8 mouse cellular contexts compared by ENCODE assay signal in genomic region chr6:50566997-50567255, GRCm38 (mm10). TPM values are rescaled to one million over a fixed set of nuclear protein-coding genes. Genes with fewer than 3 reads are reported as not detected.
A peak's percentile ranks its signal among the peaks of the same experiment; 100 is the strongest.
DNase-seq lines count a peak whose midpoint lies in the region; ATAC-seq and TF ChIP-seq lines count a peak whose summit lies in the region.

No protein-coding gene starts in this region.

- no peak for DNase-seq in heart, postnatal 36 days
- DNase-seq in spleen, postnatal 36 days (ENCODE audit: low spot score in 2 of 2): no peak
- no peak for DNase-seq in adipocyte (ENCODE audit: low spot score)
- DNase-seq in right cerebral cortex, postnatal 36 days (ENCODE audit: low spot score in 2 of 2): no peak

- H3K27me3 ChIP-seq in heart, embryonic 12.5 days (replicated peaks): no peaks in the 10 kb centered on the region
- H3K27me3 ChIP-seq in E14TG2a.4 (ENCODE audit: insufficient read depth, low read length): no peaks in the 10 kb centered on the region
- no peaks in the 10 kb centered on the region for H3K27me3 ChIP-seq in forebrain, embryonic 15.5 days
- no peaks in the 10 kb centered on the region for H3K27me3 ChIP-seq in liver, embryonic 16.5 days (ENCODE audit: control insufficient read depth, insufficient read depth, low read depth, low read length)

- H3K27ac ChIP-seq in heart, embryonic 12.5 days (ENCODE audit: poor library complexity, severe bottlenecking): peak overlapping the region; percentile 78
- H3K27ac ChIP-seq in forebrain, embryonic 15.5 days (replicated peaks): peak overlapping the region; percentile 86
- H3K27ac ChIP-seq in liver, embryonic 16.5 days (ENCODE audit: low read length): peak overlapping the region; percentile 81

- H3K36me3 ChIP-seq in heart, embryonic 12.5 days: peaks cover 22% of the 10 kb centered on the region
- H3K36me3 ChIP-seq in E14TG2a.4 (ENCODE audit: insufficient read depth, low read length): peaks cover 21% of the 10 kb centered on the region
- H3K36me3 ChIP-seq in forebrain, embryonic 15.5 days: peaks cover 17% of the 10 kb centered on the region
- H3K36me3 ChIP-seq in liver, embryonic 16.5 days (ENCODE audit: control insufficient read depth, insufficient read depth): no peaks in the 10 kb centered on the region; the same call in 1 of the 2 replicates

- WGBS in heart, embryonic 12.5 days: 21% methylated on average over 6 of the region's 6 CpGs
- WGBS in forebrain, embryonic 15.5 days: 7% methylated on average over 6 of the region's 6 CpGs
- 13% methylated on average over 6 of the region's 6 CpGs for WGBS in liver, embryonic 16.5 days (ENCODE audit: insufficient replicate concordance)

- H3K4me1 ChIP-seq in heart, embryonic 12.5 days (replicated peaks): peaks cover 6% of the 10 kb centered on the region; the same call in 1 of the 2 replicates
- peaks cover 7% of the 10 kb centered on the region; the same call in 1 of the 2 replicates for H3K4me1 ChIP-seq in E14TG2a.4 (replicated peaks; ENCODE audit: low read depth, low read length)
- H3K4me1 ChIP-seq in forebrain, embryonic 15.5 days: peaks cover 16% of the 10 kb centered on the region
- H3K4me1 ChIP-seq in liver, embryonic 16.5 days (ENCODE audit: control insufficient read depth, low read depth, low read length): peaks cover 5% of the 10 kb centered on the region; the same call in 1 of the 2 replicates

- ATAC-seq in heart, embryonic 12.5 days (ENCODE audit: insufficient number of reproducible peaks, low FRiP score): 0 out of 2 replicates have a peak, but pooled peaks have one; percentile 1
- ATAC-seq in forebrain, embryonic 15.5 days (replicated peaks): peak; percentile 55; the same call in 1 of the 2 replicates
- no peak for ATAC-seq in liver, embryonic 16.5 days (ENCODE audit: low read depth)

- H3K9ac ChIP-seq in heart, embryonic 12.5 days: peak overlapping the region; percentile 73
- H3K9ac ChIP-seq in forebrain, embryonic 15.5 days (replicated peaks): peak overlapping the region; percentile 98
- peak overlapping the region; percentile 71 for H3K9ac ChIP-seq in liver, embryonic 16.5 days (ENCODE audit: low read depth, low read length)

- intact Hi-C loops in heart, postnatal 36 days (cut with DNase I): no loop called here

- H3K4me2 ChIP-seq in heart, embryonic 12.5 days: peak overlapping the region; percentile 65
- peak overlapping the region; percentile 75 for H3K4me2 ChIP-seq in forebrain, embryonic 15.5 days (replicated peaks)
- peak overlapping the region; percentile 88 for H3K4me2 ChIP-seq in liver, embryonic 16.5 days (ENCODE audit: low read depth, low read length)

- H3K9me3 ChIP-seq in heart, embryonic 12.5 days (replicated peaks): no peaks in the 10 kb centered on the region
- no peaks in the 10 kb centered on the region for H3K9me3 ChIP-seq in E14TG2a.4 (ENCODE audit: low read length)
- H3K9me3 ChIP-seq in forebrain, embryonic 15.5 days: no peaks in the 10 kb centered on the region
- no peaks in the 10 kb centered on the region for H3K9me3 ChIP-seq in liver, embryonic 16.5 days (replicated peaks; ENCODE audit: control insufficient read depth, low read length)

- peak overlapping the region; percentile 91 for H3K4me3 ChIP-seq in heart, embryonic 12.5 days
- peak overlapping the region; percentile 96 for H3K4me3 ChIP-seq in E14TG2a.4 (replicated peaks; ENCODE audit: low read length)
- H3K4me3 ChIP-seq in forebrain, embryonic 15.5 days: peak overlapping the region; percentile 88
- peak overlapping the region; percentile 91 for H3K4me3 ChIP-seq in liver, embryonic 16.5 days (ENCODE audit: low read depth, low read length)

- no peak for TF ChIP-seq CTCF in E14TG2a.4 (conservative IDR thresholded peaks at IDR 0.05; ENCODE audit: low read length)

RNA-seq across cellular contexts. Expression of gene Cycs, which starts 0.6 kb away (rescaled TPM):
- polyA plus RNA-seq in heart, embryonic 12.5 days (2016; fragmentation: Nextera tagmentation; extraction: Ambion mirVana): 176 and 183 TPM in 2 replicates
- 100 to 1,000 TPM; 168 to 176 TPM for total RNA-seq in heart, postnatal 36 days (2021)
- 64.2 and 64.4 TPM in 2 replicates for polyA plus RNA-seq in forebrain, embryonic 15.5 days (2015; fragmentation: Nextera tagmentation; extraction: Ambion mirVana)
- 29.6 and 34.9 TPM in 2 replicates for polyA plus RNA-seq in liver, embryonic 16.5 days (2015; fragmentation: Nextera tagmentation; extraction: Ambion mirVana)

RNA-seq across cellular contexts. Expression of gene 4921507P07Rik, which starts 29.5 kb away (rescaled TPM):
- polyA plus RNA-seq in heart, embryonic 12.5 days (2016; fragmentation: Nextera tagmentation; extraction: Ambion mirVana): 0.26 and 0.53 TPM in 2 replicates
- under 1 TPM; 0.27 to 0.36 TPM for total RNA-seq in heart, postnatal 36 days (2021)
- 0.95 and 1.3 TPM in 2 replicates for polyA plus RNA-seq in forebrain, embryonic 15.5 days (2015; fragmentation: Nextera tagmentation; extraction: Ambion mirVana)
- 0.21 and 0.32 TPM in 2 replicates for polyA plus RNA-seq in liver, embryonic 16.5 days (2015; fragmentation: Nextera tagmentation; extraction: Ambion mirVana)
